Mouse (Mus musculus) heart, postnatal 0 days (tissue): ENCODE measurements at regions not wholly inside any gene's neighbourhood (a gene's known extent, or its start where the extent isn't known, plus 50 kb on each side); places are given as distances from the start of the nearest gene placed in this dataset.

Source experiments
- ATAC-seq: fragments of 200-750 bp; cut with Nextera tagmentation; 2 replicates; pipeline ENCODE4 v1.8.0; 2017; ENCODE audit warnings: low read depth, moderate number of reproducible peaks, moderate library complexity; ENCODE audit not compliant: insufficient read depth
- DNase-seq: peaks from one replicate; pipeline ENCODE4 v3.0.0-alpha.2; 2016; ENCODE audit warnings: low spot score
- H3K27ac ChIP-seq: fragments of 300-500 bp; sonication (generic); 2 replicates; pipeline ENCODE4 v1.5.1; 2014; ENCODE audit warnings: low read depth, mild to moderate bottlenecking
- H3K27me3 ChIP-seq: fragments of 300-500 bp; sonication (generic); 2 replicates; pipeline ENCODE4 v1.6.1; 2014; ENCODE audit warnings: low read length, mixed read lengths; ENCODE audit not compliant: control insufficient read depth, insufficient read depth
- H3K36me3 ChIP-seq: fragments of 300-500 bp; sonication (generic); replicated peaks from 2 replicates; pipeline ENCODE4 v1.6.1; 2014; ENCODE audit warnings: low read length, mixed read lengths; ENCODE audit not compliant: control insufficient read depth, insufficient read depth
- H3K4me1 ChIP-seq: fragments of 300-500 bp; sonication (generic); 2 replicates; pipeline ENCODE4 v1.6.1; 2014; ENCODE audit warnings: antibody characterized with exemption; ENCODE audit not compliant: control insufficient read depth, insufficient read depth
- H3K4me2 ChIP-seq: fragments of 300-500 bp; sonication (generic); 2 replicates; pipeline ENCODE4 v1.6.1; 2014; ENCODE audit warnings: low read depth, mild to moderate bottlenecking, low read length, moderate library complexity
- H3K4me3 ChIP-seq: fragments of 300-500 bp; sonication (generic); 2 replicates; pipeline ENCODE4 v1.5.1; 2014; ENCODE audit warnings: low read depth, low read length
- H3K9ac ChIP-seq: fragments of 300-500 bp; sonication (generic); replicated peaks from 2 replicates; pipeline ENCODE4 v1.6.1; 2014; ENCODE audit warnings: low read depth, low read length, mixed read lengths
- H3K9me3 ChIP-seq: fragments of 300-500 bp; sonication (generic); replicated peaks from 2 replicates; pipeline ENCODE4 v1.6.1; 2016; ENCODE audit warnings: low read length; ENCODE audit not compliant: control insufficient read depth
- CTCF ChIP-seq: IDR thresholded peaks from 2 replicates; pipeline ENCODE4 v1.5.1; 2016; ENCODE audit warnings: antibody characterized with exemption, control low read depth, low read depth
- EP300 ChIP-seq: IDR thresholded peaks from 2 replicates; pipeline ENCODE4 v1.6.1; 2016; ENCODE audit warnings: antibody characterized with exemption, low read depth
- WGBS: fragments of 180-500 bp; shearing (Covaris S2); extraction: QIAGEN DNeasy Blood & Tissue Kit; methylation state at CpG from one replicate; pipeline ENCODE4 v1.1.7; 2014; 5-methylcytosine and 5-hydroxymethylcytosine counted together

DNA sequence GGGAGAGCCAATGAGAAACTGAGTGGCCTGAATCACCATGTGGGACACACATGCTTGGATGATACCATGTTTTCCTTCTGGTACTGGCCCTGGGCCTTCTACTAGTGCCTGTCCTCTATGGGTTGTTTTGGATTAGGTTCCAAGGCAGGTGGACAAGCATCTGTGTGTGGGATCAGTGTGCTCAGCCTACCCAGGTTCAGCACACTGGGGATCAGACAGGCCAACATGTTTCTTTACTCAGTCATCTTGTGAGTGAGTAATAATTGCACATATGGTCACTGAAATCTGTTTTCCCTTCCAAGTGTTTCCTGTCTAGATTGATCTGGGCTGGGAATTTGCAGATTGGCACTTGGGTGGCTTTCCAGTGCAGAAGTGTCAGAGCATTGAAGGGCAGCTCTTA is 346.6 kb upstream of the Tmc3 start:
- no peak for TF ChIP-seq EP300
- no peak for TF ChIP-seq CTCF
- Histone ChIP-seq H3K36me3 (no peaks in the 10 kb centered on the region), H3K9me3 (no peaks in the 10 kb centered on the region), H3K4me1 (no peaks in the 10 kb centered on the region), H3K9ac (no peak overlapping the region), H3K27me3 (no peaks in the 10 kb centered on the region), H3K4me3 (no peak overlapping the region), H3K4me2 (no peak overlapping the region), H3K27ac (no peak overlapping the region)
- ATAC-seq (no peak), DNase-seq (no peak)

DNA sequence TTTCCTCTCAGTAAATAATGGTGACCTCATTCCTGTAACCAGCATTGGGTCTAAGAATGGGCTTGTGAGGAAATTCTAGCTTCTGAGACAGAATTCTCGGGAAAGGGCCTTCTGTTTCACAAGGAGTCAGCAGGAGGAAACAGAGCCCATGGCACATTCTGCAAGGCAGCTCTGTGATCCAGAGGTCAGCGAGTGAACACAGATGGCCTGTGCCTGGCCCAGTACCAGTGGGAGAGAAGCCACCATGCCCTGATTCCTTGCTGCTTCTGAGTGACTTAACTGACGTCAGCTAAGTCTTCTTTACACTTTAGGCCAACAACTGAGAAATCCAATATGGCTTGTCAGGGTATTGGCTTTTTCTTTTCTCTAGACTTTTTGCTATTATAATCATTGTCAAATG is 342.5 kb upstream of the Tmc3 start:
- no peaks in the 10 kb centered on the region for H3K9me3 ChIP-seq
- no peaks in the 10 kb centered on the region for H3K27me3 ChIP-seq
- no peak overlapping the region for H3K4me3 ChIP-seq
- ATAC-seq (no peak), DNase-seq (no peak)
- H3K9ac ChIP-seq, result no peak overlapping the region
- no peaks in the 10 kb centered on the region for H3K4me1 ChIP-seq
- H3K36me3 ChIP-seq, result no peaks in the 10 kb centered on the region
- WGBS, result 37% methylated on average over 3 of the region's 3 CpGs
- H3K27ac ChIP-seq, result no peak overlapping the region
- no peak for TF ChIP-seq EP300
- TF ChIP-seq CTCF, result no peak
- H3K4me2 ChIP-seq, result no peak overlapping the region

DNA sequence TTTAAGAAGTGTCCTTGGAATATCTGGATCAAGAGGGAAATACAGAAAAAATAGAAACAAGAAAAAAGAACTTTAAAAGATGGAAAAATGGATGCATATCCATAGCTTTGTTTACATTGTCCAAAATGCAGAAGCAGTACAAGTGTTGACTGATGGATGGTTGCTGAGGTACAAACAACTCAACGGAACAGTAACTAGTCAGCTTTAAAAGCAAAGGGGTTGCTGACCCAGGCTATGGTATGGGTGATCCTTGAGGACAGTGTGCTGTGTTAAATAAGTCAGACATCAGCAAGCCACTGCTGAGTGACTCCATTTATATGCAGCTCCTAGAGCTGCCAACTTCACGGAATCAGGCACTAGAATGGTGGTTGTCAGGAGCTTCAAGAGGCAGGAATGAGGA is 338.9 kb upstream of the Tmc3 start:
- TF ChIP-seq CTCF, result no peak
- TF ChIP-seq EP300, result no peak
- DNase-seq (no peak), ATAC-seq (no peak)
- 69% methylated on average over 2 of the region's 2 CpGs for WGBS
- H3K9ac ChIP-seq, result no peak overlapping the region
- no peaks in the 10 kb centered on the region for H3K36me3 ChIP-seq
- H3K27me3 ChIP-seq, result no peaks in the 10 kb centered on the region
- H3K27ac ChIP-seq, result no peak overlapping the region
- no peaks in the 10 kb centered on the region for H3K9me3 ChIP-seq
- H3K4me2 ChIP-seq, result no peak overlapping the region
- no peak overlapping the region for H3K4me3 ChIP-seq
- H3K4me1 ChIP-seq, result no peaks in the 10 kb centered on the region

DNA sequence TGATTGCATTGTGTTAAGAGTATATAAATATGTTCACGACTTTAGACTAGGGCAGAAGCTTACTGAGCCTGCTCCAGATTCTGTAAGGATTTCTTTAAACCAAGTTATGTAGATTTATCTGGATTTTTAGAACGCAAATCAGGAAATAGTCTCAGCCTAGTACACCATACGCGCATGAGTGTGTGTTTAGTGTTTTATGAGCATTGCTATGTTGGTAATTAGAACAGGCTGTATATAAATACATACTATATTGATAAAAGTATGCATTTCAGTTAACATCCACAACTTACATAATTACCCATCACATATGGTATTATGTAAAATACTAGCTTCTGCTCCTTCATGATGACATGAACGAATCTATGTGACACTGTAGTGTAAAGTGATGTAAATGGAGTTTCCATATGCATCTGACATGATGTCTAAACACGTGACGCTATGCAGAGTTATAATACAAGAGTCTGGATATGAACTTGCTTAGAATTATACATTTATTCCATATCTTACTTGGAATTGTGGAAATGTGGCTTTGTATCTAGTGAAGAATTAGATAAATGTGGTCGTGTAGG is 332.6 kb upstream of the Tmc3 start:
- H3K27ac ChIP-seq, result no peak overlapping the region
- no peak overlapping the region for H3K4me3 ChIP-seq
- H3K27me3 ChIP-seq, result no peaks in the 10 kb centered on the region
- DNase-seq (no peak), ATAC-seq (no peak)
- TF ChIP-seq EP300, result no peak
- TF ChIP-seq CTCF, result no peak
- WGBS, result 74% methylated on average over 8 of the region's 8 CpGs
- no peaks in the 10 kb centered on the region for H3K4me1 ChIP-seq
- H3K9ac ChIP-seq, result no peak overlapping the region
- H3K36me3 ChIP-seq, result no peaks in the 10 kb centered on the region
- no peak overlapping the region for H3K4me2 ChIP-seq
- H3K9me3 ChIP-seq, result no peaks in the 10 kb centered on the region

DNA sequence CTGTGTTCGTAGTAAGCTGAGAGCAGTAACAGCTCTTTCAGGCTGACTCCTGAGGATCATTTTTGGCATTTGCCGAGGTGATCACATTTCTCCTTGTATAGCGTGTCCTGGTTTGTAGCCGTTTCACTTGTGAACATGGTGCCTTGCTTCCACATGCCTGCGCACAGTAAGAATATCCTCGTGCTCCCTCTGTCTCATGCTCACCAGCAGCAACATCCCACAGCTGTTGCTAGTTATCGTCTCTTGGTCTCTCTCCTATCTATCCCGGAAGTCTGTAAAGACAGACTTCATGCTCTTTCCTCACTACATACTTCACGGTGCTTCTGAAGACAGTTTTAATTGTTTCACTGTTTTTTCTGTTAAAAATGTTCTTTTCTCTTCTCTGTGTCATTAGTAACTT is 331.7 kb upstream of the Tmc3 start:
- DNase-seq (no peak), ATAC-seq (no peak)
- WGBS, result 67% methylated on average over 9 of the region's 9 CpGs

DNA sequence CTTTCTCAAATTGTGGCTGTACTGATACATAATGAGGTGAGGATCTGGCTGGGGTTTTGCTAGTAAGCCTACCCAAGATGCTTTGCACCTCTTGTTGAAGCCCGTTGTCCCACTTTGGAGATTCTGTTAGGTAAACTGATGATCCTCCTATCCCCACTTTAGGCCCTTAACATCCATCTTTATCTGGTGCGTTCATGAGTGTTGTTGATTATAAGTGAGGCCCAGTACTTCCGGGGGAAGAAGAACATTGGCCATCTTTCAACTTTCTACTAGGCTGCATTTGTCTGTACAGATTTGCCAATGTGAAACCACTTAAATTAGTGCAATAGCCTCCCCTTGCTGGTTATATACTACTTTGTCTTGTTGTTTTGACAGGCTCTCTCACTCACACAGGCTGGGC is 331.3 kb upstream of the Tmc3 start:
- Histone ChIP-seq H3K4me2 (no peak overlapping the region), H3K4me1 (no peaks in the 10 kb centered on the region), H3K27ac (no peak overlapping the region), H3K9ac (no peak overlapping the region), H3K9me3 (no peaks in the 10 kb centered on the region), H3K27me3 (no peaks in the 10 kb centered on the region), H3K36me3 (no peaks in the 10 kb centered on the region), H3K4me3 (no peak overlapping the region)
- WGBS, result 65% methylated on average over 3 of the region's 3 CpGs
- DNase-seq (no peak), ATAC-seq (no peak)
- TF ChIP-seq CTCF (no peak), EP300 (no peak)

More for the DNA sequence above, 331.7 kb upstream of the Tmc3 start:
- H3K4me1 ChIP-seq, result no peaks in the 10 kb centered on the region
- no peaks in the 10 kb centered on the region for H3K9me3 ChIP-seq
- H3K27me3 ChIP-seq, result no peaks in the 10 kb centered on the region
- H3K36me3 ChIP-seq, result no peaks in the 10 kb centered on the region
- no peak overlapping the region for H3K4me3 ChIP-seq
- no peak overlapping the region for H3K27ac ChIP-seq
- H3K4me2 ChIP-seq, result no peak overlapping the region
- no peak overlapping the region for H3K9ac ChIP-seq
- no peak for TF ChIP-seq CTCF
- TF ChIP-seq EP300, result no peak
